Mouse (Mus musculus): ENCODE data around the gene Anp32a. TPM values are rescaled to one million over a fixed set of nuclear protein-coding genes. Genes with fewer than 3 reads are reported as not detected.

Anp32a gene
- total and polyA plus RNA-seq, 3 experiments, result 28.8 to 204 (median 189) TPM

GRCm38 (mm10) chr9:62364216-62364615 lies 23.1 kb downstream of the Anp32a start:
- Histone ChIP-seq H3K27ac (no peak overlapping the region), H3K4me1 (ENCODE audit: control insufficient read depth, insufficient read depth, low read length) (peaks cover 55% of the 10 kb centered on the region), H3K36me3 (ENCODE audit: control insufficient read depth, insufficient read depth, low read length) (peaks cover 12% of the 10 kb centered on the region), H3K4me3 (no peak overlapping the region), H3K9ac (ENCODE audit: low read depth, low read length) (no peak overlapping the region), H3K27me3 (ENCODE audit: control insufficient read depth, insufficient read depth, low read length) (no peaks in the 10 kb centered on the region), H3K79me2 (replicated peaks; ENCODE audit: control insufficient read depth, insufficient read depth, low read length) (peaks cover 2% of the 10 kb centered on the region)
- DNase-seq, result no peak
- WGBS, result 51% methylated on average over 6 of the region's 6 CpGs
- intact Hi-C loops (cut with DNase I), result no loop called here
- no peak for TF ChIP-seq EP300 (IDR thresholded peaks at IDR 0.05; ENCODE audit: insufficient read depth, low read depth, low read length)
- TF ChIP-seq CTCF (IDR thresholded peaks at IDR 0.05), result no peak
- TF ChIP-seq POLR2A (IDR thresholded peaks at IDR 0.05; ENCODE audit: insufficient read depth, low read depth, low read length), result no peak

- intact Hi-C loops (cut with DNase I), result no loop called here
- H3K9ac ChIP-seq (ENCODE audit: low read depth, low read length), result no peak overlapping the region
- peaks cover 3% of the 10 kb centered on the region for H3K79me2 ChIP-seq (replicated peaks; ENCODE audit: control insufficient read depth, insufficient read depth, low read length)
- peaks cover 59% of the 10 kb centered on the region for H3K4me1 ChIP-seq (ENCODE audit: control insufficient read depth, insufficient read depth, low read length)
- H3K27me3 ChIP-seq (ENCODE audit: control insufficient read depth, insufficient read depth, low read length), result no peaks in the 10 kb centered on the region
- no peak overlapping the region; the same call in 1 of the 2 replicates for H3K27ac ChIP-seq
- DNase-seq, result no peak
- H3K36me3 ChIP-seq (ENCODE audit: control insufficient read depth, insufficient read depth, low read length), result peaks cover 11% of the 10 kb centered on the region
- no peak overlapping the region for H3K4me3 ChIP-seq
- TF ChIP-seq POLR2A (IDR thresholded peaks at IDR 0.05; ENCODE audit: insufficient read depth, low read depth, low read length) (no peak), CTCF (IDR thresholded peaks at IDR 0.05) (no peak), EP300 (IDR thresholded peaks at IDR 0.05; ENCODE audit: insufficient read depth, low read depth, low read length) (no peak)
- 65% methylated on average over 7 of the region's 7 CpGs for WGBS
Observed at GRCm38 (mm10) chr9:62364831-62365230, 23.7 kb downstream of the Anp32a start.

- Histone ChIP-seq H3K4me1 (ENCODE audit: control insufficient read depth, insufficient read depth, low read length) (peaks cover 59% of the 10 kb centered on the region), H3K36me3 (ENCODE audit: control insufficient read depth, insufficient read depth, low read length) (peaks cover 9% of the 10 kb centered on the region), H3K4me3 (no peak overlapping the region), H3K79me2 (replicated peaks; ENCODE audit: control insufficient read depth, insufficient read depth, low read length) (peaks cover 3% of the 10 kb centered on the region), H3K27me3 (ENCODE audit: control insufficient read depth, insufficient read depth, low read length) (no peaks in the 10 kb centered on the region), H3K9ac (ENCODE audit: low read depth, low read length) (no peak overlapping the region), H3K27ac (peak overlapping the region; percentile 85)
- 38% methylated on average over 8 of the region's 8 CpGs for WGBS
- intact Hi-C loops (cut with DNase I), result no loop called here
- TF ChIP-seq EP300 (IDR thresholded peaks at IDR 0.05; ENCODE audit: insufficient read depth, low read depth, low read length) (no peak), CTCF (IDR thresholded peaks at IDR 0.05) (no peak), POLR2A (IDR thresholded peaks at IDR 0.05; ENCODE audit: insufficient read depth, low read depth, low read length) (no peak)
- no peak for DNase-seq
Observed at GRCm38 (mm10) chr9:62365326-62366080, 24.4 kb downstream of the Anp32a start.

DNA sequence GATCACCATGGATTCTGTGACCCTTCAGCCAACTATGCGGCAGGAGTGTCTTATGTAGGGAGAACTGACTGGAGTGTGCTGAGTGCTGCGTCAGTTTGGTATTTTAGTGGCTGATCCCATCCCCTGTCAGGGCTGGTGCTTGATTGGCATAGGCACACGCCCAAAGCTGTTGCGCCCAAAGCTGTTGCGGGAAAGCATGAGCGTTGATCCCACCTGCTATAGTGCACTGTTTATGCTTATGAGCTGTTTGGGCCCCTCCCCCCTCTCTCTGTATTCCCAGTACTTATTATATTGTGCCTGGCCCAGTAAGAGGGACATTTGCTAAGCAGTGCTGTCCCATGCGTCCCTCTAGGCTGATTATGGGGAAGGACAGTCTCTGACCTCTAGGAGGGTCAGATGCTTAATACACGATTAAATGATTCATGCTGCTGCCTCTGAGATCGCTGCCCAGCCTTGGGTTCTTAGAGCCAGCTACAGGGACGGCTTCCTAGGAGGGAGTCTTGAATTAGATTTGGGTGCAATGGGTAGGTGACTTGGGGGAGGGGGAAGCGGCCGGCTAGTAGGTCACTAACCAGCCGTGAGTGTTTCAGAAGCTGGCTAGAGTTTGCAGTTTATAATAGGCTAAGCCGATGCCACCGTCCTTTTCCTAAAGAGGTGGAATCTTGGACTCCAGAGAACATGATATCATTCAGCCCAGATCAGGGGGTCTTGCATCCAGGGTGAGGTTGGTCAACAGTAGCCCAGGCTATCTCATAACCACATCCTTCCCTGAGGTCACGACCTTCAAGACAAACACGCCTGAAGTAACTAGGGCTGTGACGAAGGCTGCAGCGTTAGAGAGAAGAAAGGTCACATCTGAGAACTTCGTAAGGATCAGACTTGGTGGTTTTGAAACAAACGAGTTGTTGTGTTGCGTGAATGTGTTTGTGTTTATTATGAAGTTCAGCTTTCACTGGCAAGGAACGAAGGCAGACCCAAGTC lies 25.7 kb downstream of the Anp32a start:
- peak overlapping the region; percentile 12; the same call in 1 of the 2 replicates for H3K4me3 ChIP-seq
- intact Hi-C loops (cut with DNase I), result no loop called here
- no peaks in the 10 kb centered on the region for H3K27me3 ChIP-seq (ENCODE audit: control insufficient read depth, insufficient read depth, low read length)
- peaks cover 6% of the 10 kb centered on the region for H3K79me2 ChIP-seq (replicated peaks; ENCODE audit: control insufficient read depth, insufficient read depth, low read length)
- peak in 1 of 2 experiments; percentile 35 for DNase-seq
- TF ChIP-seq CTCF (IDR thresholded peaks at IDR 0.05) (no peak), EP300 (IDR thresholded peaks at IDR 0.05; ENCODE audit: insufficient read depth, low read depth, low read length) (no peak), POLR2A (IDR thresholded peaks at IDR 0.05; ENCODE audit: insufficient read depth, low read depth, low read length) (no peak)
- WGBS, result 42% methylated on average over 23 of the region's 23 CpGs
- peaks cover 7% of the 10 kb centered on the region for H3K36me3 ChIP-seq (ENCODE audit: control insufficient read depth, insufficient read depth, low read length)
- H3K9ac ChIP-seq (ENCODE audit: low read depth, low read length), result peak overlapping the region; percentile 6; the same call in 1 of the 2 replicates
- peaks cover 52% of the 10 kb centered on the region for H3K4me1 ChIP-seq (ENCODE audit: control insufficient read depth, insufficient read depth, low read length)
- H3K27ac ChIP-seq, result peak overlapping the region; percentile 85

DNA sequence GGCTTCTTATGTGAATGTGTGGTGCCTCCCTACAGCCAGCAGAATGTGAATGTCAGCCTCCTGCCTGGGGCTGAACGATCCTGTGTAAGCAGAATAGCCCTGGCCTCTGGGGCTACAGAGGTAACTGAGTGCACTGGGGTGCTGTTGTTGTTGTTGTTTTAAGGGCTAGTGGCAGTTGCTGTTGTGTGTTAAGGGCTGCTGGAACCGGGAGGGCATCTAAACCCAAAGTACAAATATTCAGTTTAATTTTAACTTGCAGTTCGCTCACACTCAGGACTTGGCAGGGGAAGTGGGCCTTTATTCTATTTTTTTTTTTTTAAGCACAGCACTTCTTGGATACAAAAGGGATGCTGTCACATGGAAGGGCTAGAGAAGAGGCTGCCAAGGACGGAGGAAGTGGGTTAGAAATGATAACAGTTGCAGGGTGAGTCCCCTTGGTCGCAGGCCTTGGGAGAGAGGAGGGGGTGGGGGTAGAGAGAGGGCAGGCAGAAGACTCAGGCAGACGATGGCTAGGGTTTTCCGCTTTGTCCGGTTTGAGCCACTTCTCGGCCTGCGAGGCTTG lies 26.5 kb downstream of the Anp32a start:
- no peaks in the 10 kb centered on the region for H3K27me3 ChIP-seq (ENCODE audit: control insufficient read depth, insufficient read depth, low read length)
- H3K36me3 ChIP-seq (ENCODE audit: control insufficient read depth, insufficient read depth, low read length), result peaks cover 7% of the 10 kb centered on the region
- peaks cover 53% of the 10 kb centered on the region for H3K4me1 ChIP-seq (ENCODE audit: control insufficient read depth, insufficient read depth, low read length)
- DNase-seq, result peak; percentile 40 to 56
- peaks cover 6% of the 10 kb centered on the region for H3K79me2 ChIP-seq (replicated peaks; ENCODE audit: control insufficient read depth, insufficient read depth, low read length)
- peak overlapping the region; percentile 85 for H3K27ac ChIP-seq
- peak overlapping the region; percentile 12; the same call in 1 of the 2 replicates for H3K4me3 ChIP-seq
- WGBS, result 21% methylated on average over 10 of the region's 10 CpGs
- intact Hi-C loops (cut with DNase I), result no loop called here
- H3K9ac ChIP-seq (ENCODE audit: low read depth, low read length), result peak overlapping the region; percentile 11
- TF ChIP-seq POLR2A (IDR thresholded peaks at IDR 0.05; ENCODE audit: insufficient read depth, low read depth, low read length) (no peak), EP300 (IDR thresholded peaks at IDR 0.05; ENCODE audit: insufficient read depth, low read depth, low read length) (no peak)

Data from heart, adult 2 months (tissue).